Mouse (Mus musculus): ENCODE results near the gene Slc9a1. TPM values are rescaled to one million over a fixed set of nuclear protein-coding genes. Genes with fewer than 3 reads are reported as not detected.

Gene Slc9a1
- polyA plus RNA-seq, 1 experiment from 2014 or later, result 5.8 TPM

DNA sequence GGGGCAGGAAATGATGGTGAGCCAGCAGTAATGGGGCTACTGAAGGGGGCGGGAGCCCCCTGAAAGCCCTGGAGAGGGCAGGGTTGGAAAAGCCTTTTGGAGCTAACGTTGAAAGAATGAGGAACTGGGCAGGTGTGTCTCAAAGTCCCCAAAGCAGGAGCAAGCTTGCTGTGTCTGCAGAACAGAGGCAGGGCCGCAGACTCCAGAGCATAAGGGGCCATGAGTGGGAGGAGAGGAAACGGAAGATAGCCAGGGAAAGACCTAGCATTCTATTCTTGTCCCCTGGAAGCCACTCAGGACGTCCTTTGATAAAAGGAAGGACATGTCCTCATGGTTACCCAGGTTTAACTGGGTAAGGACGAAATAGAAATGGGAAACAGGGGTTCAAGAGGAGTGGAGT lies 93.7 kb downstream of the Slc9a1 start:
- Histone ChIP-seq H3K4me1 (replicated peaks; ENCODE audit: control insufficient read depth, insufficient read depth, low read length) (no peaks in the 10 kb centered on the region; the same call in 1 of the 2 replicates), H3K27ac (ENCODE audit: low read depth, low read length) (no peak overlapping the region), H3K4me3 (ENCODE audit: low read depth, low read length) (no peak overlapping the region), H3K9me3 (ENCODE audit: control insufficient read depth, low read length) (no peaks in the 10 kb centered on the region), H3K36me3 (ENCODE audit: control insufficient read depth, insufficient read depth, low read length) (no peaks in the 10 kb centered on the region), H3K27me3 (ENCODE audit: control insufficient read depth, insufficient read depth, low read length) (no peaks in the 10 kb centered on the region), H3K9ac (ENCODE audit: low read depth, low read length) (no peak overlapping the region), H3K4me2 (replicated peaks; ENCODE audit: low read depth, low read length) (no peak overlapping the region)
- DNase-seq (ENCODE audit: low spot score) (no peak), ATAC-seq (ENCODE audit: low FRiP score) (no peak)
- WGBS, result 70% methylated on average over 6 of the region's 6 CpGs

DNA sequence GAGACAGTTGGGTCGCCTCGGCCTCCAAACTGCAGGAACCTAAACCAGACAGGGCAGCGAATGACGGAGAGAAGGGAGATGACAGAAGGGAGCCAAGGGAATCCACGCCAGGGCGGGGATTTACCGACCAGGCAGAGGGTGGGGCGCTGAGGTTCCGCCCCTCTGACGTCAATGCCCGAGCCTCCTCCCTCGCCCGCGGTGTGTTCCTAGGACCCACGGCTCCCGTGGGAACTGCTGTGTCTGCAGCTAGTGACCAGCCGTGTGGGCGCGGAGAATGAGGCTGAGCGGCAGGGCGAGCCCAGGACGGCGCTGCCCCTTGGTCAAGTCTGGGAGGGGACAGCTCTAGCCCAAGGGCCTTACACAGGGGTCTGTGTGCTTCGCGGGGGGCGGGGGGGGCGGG lies 98.6 kb downstream of the Slc9a1 start:
- peak overlapping the region; percentile 56 for H3K9ac ChIP-seq (ENCODE audit: low read depth, low read length)
- H3K4me3 ChIP-seq (ENCODE audit: low read depth, low read length), result peak overlapping the region; percentile 43
- H3K4me2 ChIP-seq (replicated peaks; ENCODE audit: low read depth, low read length), result peak overlapping the region; percentile 94
- no peak overlapping the region for H3K27ac ChIP-seq (ENCODE audit: low read depth, low read length)
- DNase-seq (ENCODE audit: low spot score), result peak; percentile 77
- no peaks in the 10 kb centered on the region for H3K4me1 ChIP-seq (replicated peaks; ENCODE audit: control insufficient read depth, insufficient read depth, low read length)
- H3K9me3 ChIP-seq (ENCODE audit: control insufficient read depth, low read length), result no peaks in the 10 kb centered on the region
- WGBS, result 1% methylated on average over 25 of the region's 27 CpGs
- peak; percentile 47; the same call in 1 of the 2 replicates for ATAC-seq (ENCODE audit: low FRiP score)
- no peaks in the 10 kb centered on the region for H3K36me3 ChIP-seq (ENCODE audit: control insufficient read depth, insufficient read depth, low read length)
- peaks cover 4% of the 10 kb centered on the region for H3K27me3 ChIP-seq (ENCODE audit: control insufficient read depth, insufficient read depth, low read length)

DNA sequence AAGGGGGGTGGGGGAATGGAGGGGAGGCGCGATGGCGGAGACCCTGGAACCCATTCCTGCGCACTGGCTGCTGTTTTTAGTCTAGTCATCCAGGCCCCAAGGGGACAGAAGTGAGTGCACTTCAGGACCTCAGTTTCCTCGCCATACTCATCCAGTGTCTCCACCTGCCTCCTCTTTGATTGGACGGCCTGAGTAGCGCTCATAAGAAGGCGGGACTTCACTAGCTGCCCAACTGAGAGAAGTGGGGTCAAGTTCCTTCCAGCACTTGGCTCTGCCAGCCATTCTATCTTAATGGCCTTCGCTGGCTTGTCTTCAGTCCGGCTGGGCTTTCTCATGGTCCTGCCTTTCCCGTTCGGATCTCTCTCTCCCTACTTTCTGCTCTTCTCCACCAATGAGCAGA lies 99.6 kb downstream of the Slc9a1 start:
- 0 out of 2 replicates have a peak overlapping the region, but pooled peaks have one; percentile 7 for H3K4me2 ChIP-seq (replicated peaks; ENCODE audit: low read depth, low read length)
- H3K36me3 ChIP-seq (ENCODE audit: control insufficient read depth, insufficient read depth, low read length), result no peaks in the 10 kb centered on the region
- ATAC-seq (ENCODE audit: low FRiP score) (no peak), DNase-seq (ENCODE audit: low spot score) (no peak)
- H3K9me3 ChIP-seq (ENCODE audit: control insufficient read depth, low read length), result no peaks in the 10 kb centered on the region
- H3K4me3 ChIP-seq (ENCODE audit: low read depth, low read length), result no peak overlapping the region
- no peak overlapping the region for H3K27ac ChIP-seq (ENCODE audit: low read depth, low read length)
- H3K4me1 ChIP-seq (replicated peaks; ENCODE audit: control insufficient read depth, insufficient read depth, low read length), result no peaks in the 10 kb centered on the region
- 16% methylated on average over 12 of the region's 12 CpGs for WGBS
- H3K9ac ChIP-seq (ENCODE audit: low read depth, low read length), result no peak overlapping the region
- H3K27me3 ChIP-seq (ENCODE audit: control insufficient read depth, insufficient read depth, low read length), result peaks cover 4% of the 10 kb centered on the region

DNA sequence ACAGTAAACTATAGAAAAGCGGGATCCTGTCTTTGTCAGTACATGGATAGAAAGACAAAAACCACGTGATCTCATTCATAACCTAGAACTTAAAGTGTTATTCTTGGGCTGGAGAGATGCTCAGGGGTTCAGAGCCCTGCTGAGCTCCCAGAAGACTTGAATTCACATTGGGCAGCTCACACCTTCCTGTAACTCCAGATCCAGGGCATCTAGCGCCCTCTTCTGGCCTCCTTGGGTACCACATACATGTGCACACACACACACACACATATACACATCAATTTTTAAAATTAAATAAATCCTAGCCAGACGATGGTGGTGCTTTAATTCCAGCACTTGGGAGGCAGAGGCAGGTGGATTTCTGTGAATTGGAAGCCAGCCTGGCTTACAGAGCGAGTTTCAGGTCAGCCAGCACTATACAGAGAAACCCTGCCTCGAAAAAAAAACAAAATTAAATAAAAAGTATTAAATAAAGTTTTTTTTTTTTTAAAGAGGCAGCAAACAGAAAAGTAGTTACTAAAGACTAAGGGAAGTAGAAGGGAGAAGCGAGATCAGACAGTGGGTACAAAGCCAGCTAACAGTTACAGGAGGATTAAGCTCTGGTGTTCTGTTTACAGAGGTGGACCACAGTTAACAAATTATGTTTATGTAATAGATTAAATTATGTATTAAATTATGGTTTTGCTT lies 101.8 kb downstream of the Slc9a1 start:
- peaks cover 4% of the 10 kb centered on the region for H3K27me3 ChIP-seq (ENCODE audit: control insufficient read depth, insufficient read depth, low read length)
- no peaks in the 10 kb centered on the region for H3K4me1 ChIP-seq (replicated peaks; ENCODE audit: control insufficient read depth, insufficient read depth, low read length)
- no peak for DNase-seq (ENCODE audit: low spot score)
- ATAC-seq (ENCODE audit: low FRiP score), result no peak
- H3K9me3 ChIP-seq (ENCODE audit: control insufficient read depth, low read length), result no peaks in the 10 kb centered on the region
- no peak overlapping the region for H3K9ac ChIP-seq (ENCODE audit: low read depth, low read length)
- no peaks in the 10 kb centered on the region for H3K36me3 ChIP-seq (ENCODE audit: control insufficient read depth, insufficient read depth, low read length)
- no peak overlapping the region for H3K27ac ChIP-seq (ENCODE audit: low read depth, low read length)
- 80% methylated on average over 7 of the region's 7 CpGs for WGBS
- H3K4me2 ChIP-seq (replicated peaks; ENCODE audit: low read depth, low read length), result no peak overlapping the region
- no peak overlapping the region for H3K4me3 ChIP-seq (ENCODE audit: low read depth, low read length)

Other genes with a start within 250 kb of the Slc9a1 start
- 34.6 and 58.4 TPM in 2 replicates for gene Wasf2, start 239.2 kb upstream of the Slc9a1 start, polyA plus RNA-seq (2014; fragmentation: Nextera tagmentation; extraction: Ambion mirVana)
- gene Cd164l2, start 157.6 kb upstream of the Slc9a1 start, polyA plus RNA-seq (2014; fragmentation: Nextera tagmentation; extraction: Ambion mirVana), result 0.91 and 0.93 TPM in 2 replicates
- gene Gpr3, start 157.2 kb upstream of the Slc9a1 start, polyA plus RNA-seq (2014; fragmentation: Nextera tagmentation; extraction: Ambion mirVana), result 0.19 and 0.50 TPM in 2 replicates
- 2.7 and 3.0 TPM in 2 replicates for gene Map3k6, start 128.9 kb upstream of the Slc9a1 start, polyA plus RNA-seq (2014; fragmentation: Nextera tagmentation; extraction: Ambion mirVana)
- gene Sytl1, start 106.6 kb upstream of the Slc9a1 start, polyA plus RNA-seq (2014; fragmentation: Nextera tagmentation; extraction: Ambion mirVana), result 0.59 and 1.2 TPM in 2 replicates
- gene Tmem222, start 91.9 kb upstream of the Slc9a1 start, polyA plus RNA-seq (2014; fragmentation: Nextera tagmentation; extraction: Ambion mirVana), result 80.7 and 82.8 TPM in 2 replicates
- 21.6 and 23.4 TPM in 2 replicates for gene Wdtc1, start 16.2 kb upstream of the Slc9a1 start, polyA plus RNA-seq (2014; fragmentation: Nextera tagmentation; extraction: Ambion mirVana)
- gene Tent5b, start 110.4 kb downstream of the Slc9a1 start, polyA plus RNA-seq (2014; fragmentation: Nextera tagmentation; extraction: Ambion mirVana), result 0.37 and 0.46 TPM in 2 replicates
- 1.7 and 2.6 TPM in 2 replicates for gene Trnp1, start 128.8 kb downstream of the Slc9a1 start, polyA plus RNA-seq (2014; fragmentation: Nextera tagmentation; extraction: Ambion mirVana)
- gene Kdf1, start 149.3 kb downstream of the Slc9a1 start, polyA plus RNA-seq (2014; fragmentation: Nextera tagmentation; extraction: Ambion mirVana), result 1.0 and 1.7 TPM in 2 replicates
- gene Nudc, start 176.3 kb downstream of the Slc9a1 start, polyA plus RNA-seq (2014; fragmentation: Nextera tagmentation; extraction: Ambion mirVana), result 315 and 324 TPM in 2 replicates
- not detected in 2 replicates for gene Nr0b2, start 183.7 kb downstream of the Slc9a1 start, polyA plus RNA-seq (2014; fragmentation: Nextera tagmentation; extraction: Ambion mirVana)
- 6.9 and 8.9 TPM in 2 replicates for gene Gpatch3, start 205.0 kb downstream of the Slc9a1 start, polyA plus RNA-seq (2014; fragmentation: Nextera tagmentation; extraction: Ambion mirVana)
- gene Gpn2, start 214.7 kb downstream of the Slc9a1 start, polyA plus RNA-seq (2014; fragmentation: Nextera tagmentation; extraction: Ambion mirVana), result 25.9 and 29.3 TPM in 2 replicates
- gene Sfn, start 232.5 kb downstream of the Slc9a1 start, polyA plus RNA-seq (2014; fragmentation: Nextera tagmentation; extraction: Ambion mirVana), result 19.5 and 29.6 TPM in 2 replicates

All from hindbrain, embryonic 11.5 days (tissue).